Mouse (Mus musculus) forebrain, embryonic 10.5 days (tissue): ENCODE results near the gene Zfp217. TPM values are rescaled to one million over a fixed set of nuclear protein-coding genes. Genes with fewer than 3 reads are reported as not detected.
A peak's percentile ranks its signal among the peaks of the same experiment; 100 is the strongest.

Experiments
- DNase-seq: peaks from one replicate; pipeline ENCODE4 v3.0.0-alpha.2; 2017; ENCODE audit warnings: low spot score; ENCODE audit errors: extremely low spot score
- H3K27ac ChIP-seq: fragments of 300-500 bp; sonication (generic); 2 replicates; pipeline ENCODE4 v1.5.1; 2016; ENCODE audit warnings: mild to moderate bottlenecking
- H3K27me3 ChIP-seq: fragments of 300-500 bp; sonication (generic); 2 replicates; pipeline ENCODE4 v1.6.1; 2016; ENCODE audit warnings: mild to moderate bottlenecking; ENCODE audit not compliant: poor library complexity, severe bottlenecking
- H3K36me3 ChIP-seq: fragments of 300-500 bp; sonication (generic); replicated peaks from 2 replicates; pipeline ENCODE4 v1.6.1; 2016; ENCODE audit warnings: mild to moderate bottlenecking, moderate library complexity
- H3K4me1 ChIP-seq: fragments of 300-500 bp; sonication (generic); 2 replicates; pipeline ENCODE4 v1.6.1; 2016
- H3K4me3 ChIP-seq: fragments of 300-500 bp; sonication (generic); 2 replicates; pipeline ENCODE4 v1.5.1; 2016; ENCODE audit warnings: mild to moderate bottlenecking, moderate library complexity
- H3K9me3 ChIP-seq: fragments of 300-500 bp; sonication (generic); 2 replicates; pipeline ENCODE4 v1.6.1; 2016; ENCODE audit warnings: mild to moderate bottlenecking, moderate library complexity
- WGBS: fragments of 180-500 bp; shearing (Covaris S2); methylation state at CpG from one replicate; pipeline ENCODE4 v1.1.7; 2016; 5-methylcytosine and 5-hydroxymethylcytosine counted together
- polyA plus RNA-seq: library from polyadenylated mRNA; unstranded; fragments of >200 nt; fragmentation: Nextera tagmentation; extraction: Ambion mirVana; gene quantifications from 2 replicates; pipeline ENCODE4 v1.2.1, GENCODE M21; 2016

The Zfp217 gene
- polyA plus RNA-seq, 1 experiment from 2014 or later, result 4.1 TPM

GRCm38 (mm10) chr2:170179317-170179716, 31.4 kb upstream of the Zfp217 start:
- no peak overlapping the region for H3K27ac ChIP-seq
- H3K27me3 ChIP-seq, result peaks cover 7% of the 10 kb centered on the region; the same call in 1 of the 2 replicates
- no peak for DNase-seq
- no peak overlapping the region for H3K4me3 ChIP-seq
- peaks cover 41% of the 10 kb centered on the region for H3K4me1 ChIP-seq
- no peaks in the 10 kb centered on the region for H3K9me3 ChIP-seq
- H3K36me3 ChIP-seq, result no peaks in the 10 kb centered on the region
- 92% methylated on average over 5 of the region's 5 CpGs for WGBS

- no peak for DNase-seq
- no peak overlapping the region for H3K27ac ChIP-seq
- H3K27me3 ChIP-seq, result peaks cover 7% of the 10 kb centered on the region; the same call in 1 of the 2 replicates
- 46% methylated on average over 8 of the region's 8 CpGs for WGBS
- H3K36me3 ChIP-seq, result no peaks in the 10 kb centered on the region
- no peaks in the 10 kb centered on the region for H3K9me3 ChIP-seq
- no peak overlapping the region for H3K4me3 ChIP-seq
- H3K4me1 ChIP-seq, result peaks cover 39% of the 10 kb centered on the region
Observed at GRCm38 (mm10) chr2:170177323-170177722, 29.4 kb upstream of the Zfp217 start.

GRCm38 (mm10) chr2:170176284-170176926, 28.5 kb upstream of the Zfp217 start:
- Histone ChIP-seq H3K4me3 (no peak overlapping the region), H3K36me3 (no peaks in the 10 kb centered on the region), H3K27ac (peak overlapping the region; percentile 51), H3K4me1 (peaks cover 39% of the 10 kb centered on the region), H3K9me3 (no peaks in the 10 kb centered on the region), H3K27me3 (peaks cover 7% of the 10 kb centered on the region; the same call in 1 of the 2 replicates)
- WGBS, result 37% methylated on average over 8 of the region's 8 CpGs
- DNase-seq, result no peak

GRCm38 (mm10) chr2:170175661-170176150, 27.8 kb upstream of the Zfp217 start:
- WGBS, result 77% methylated on average over 7 of the region's 7 CpGs
- H3K36me3 ChIP-seq, result no peaks in the 10 kb centered on the region
- 0 out of 2 replicates have a peak overlapping the region, but pooled peaks have one; percentile 35 for H3K27ac ChIP-seq

GRCm38 (mm10) chr2:170175190-170175589, 27.3 kb upstream of the Zfp217 start:
- no peak overlapping the region for H3K4me3 ChIP-seq
- H3K27me3 ChIP-seq, result peaks cover 7% of the 10 kb centered on the region; the same call in 1 of the 2 replicates
- DNase-seq, result no peak
- H3K27ac ChIP-seq, result 0 out of 2 replicates have a peak overlapping the region, but pooled peaks have one; percentile 35
- no peaks in the 10 kb centered on the region for H3K9me3 ChIP-seq
- H3K36me3 ChIP-seq, result no peaks in the 10 kb centered on the region
- WGBS, result 84% methylated on average over 3 of the region's 3 CpGs
- H3K4me1 ChIP-seq, result peaks cover 39% of the 10 kb centered on the region

More at GRCm38 (mm10) chr2:170175661-170176150, 27.8 kb upstream of the Zfp217 start:
- Histone ChIP-seq H3K4me1 (peaks cover 39% of the 10 kb centered on the region), H3K4me3 (no peak overlapping the region), H3K9me3 (no peaks in the 10 kb centered on the region), H3K27me3 (peaks cover 7% of the 10 kb centered on the region; the same call in 1 of the 2 replicates)
- no peak for DNase-seq

- DNase-seq, result no peak
- no peaks in the 10 kb centered on the region for H3K9me3 ChIP-seq
- H3K36me3 ChIP-seq, result no peaks in the 10 kb centered on the region
- peaks cover 3% of the 10 kb centered on the region for H3K4me1 ChIP-seq
- no peaks in the 10 kb centered on the region for H3K27me3 ChIP-seq
- no peak overlapping the region for H3K4me3 ChIP-seq
- H3K27ac ChIP-seq, result no peak overlapping the region
Observed at GRCm38 (mm10) chr2:170169062-170169461, 21.2 kb upstream of the Zfp217 start.

GRCm38 (mm10) chr2:170165649-170166048, 17.7 kb upstream of the Zfp217 start:
- Histone ChIP-seq H3K4me3 (no peak overlapping the region), H3K27ac (no peak overlapping the region), H3K9me3 (no peaks in the 10 kb centered on the region), H3K36me3 (no peaks in the 10 kb centered on the region), H3K4me1 (peaks cover 1% of the 10 kb centered on the region), H3K27me3 (no peaks in the 10 kb centered on the region)
- WGBS, result 76% methylated on average over 10 of the region's 10 CpGs
- no peak for DNase-seq

- no peak overlapping the region for H3K4me3 ChIP-seq
- no peaks in the 10 kb centered on the region for H3K9me3 ChIP-seq
- DNase-seq, result no peak
- no peaks in the 10 kb centered on the region; the same call in 1 of the 2 replicates for H3K27me3 ChIP-seq
- H3K36me3 ChIP-seq, result no peaks in the 10 kb centered on the region
- peaks cover 11% of the 10 kb centered on the region for H3K4me1 ChIP-seq
- H3K27ac ChIP-seq, result no peak overlapping the region
- 92% methylated on average over 18 of the region's 18 CpGs for WGBS
Observed at GRCm38 (mm10) chr2:170163671-170164462, 16.0 kb upstream of the Zfp217 start.

- H3K4me3 ChIP-seq, result no peak overlapping the region
- no peak for DNase-seq
- no peaks in the 10 kb centered on the region for H3K36me3 ChIP-seq
- peaks cover 30% of the 10 kb centered on the region for H3K4me1 ChIP-seq
- peaks cover 7% of the 10 kb centered on the region for H3K27me3 ChIP-seq
- no peaks in the 10 kb centered on the region for H3K9me3 ChIP-seq
- peak overlapping the region; percentile 58; the same call in 1 of the 2 replicates for H3K27ac ChIP-seq
- WGBS, result 56% methylated on average over 15 of the region's 15 CpGs
Observed at GRCm38 (mm10) chr2:170159795-170160568, 12.1 kb upstream of the Zfp217 start.

- H3K27me3 ChIP-seq, result peaks cover 17% of the 10 kb centered on the region
- no peaks in the 10 kb centered on the region for H3K36me3 ChIP-seq
- no peak overlapping the region for H3K4me3 ChIP-seq
- 91% methylated on average over 4 of the region's 4 CpGs for WGBS
- peaks cover 40% of the 10 kb centered on the region for H3K4me1 ChIP-seq
- no peak for DNase-seq
- no peak overlapping the region for H3K27ac ChIP-seq
- no peaks in the 10 kb centered on the region for H3K9me3 ChIP-seq
Observed at GRCm38 (mm10) chr2:170158987-170159386, 11.1 kb upstream of the Zfp217 start.

- H3K36me3 ChIP-seq, result no peaks in the 10 kb centered on the region
- H3K27ac ChIP-seq, result no peak overlapping the region
- no peak overlapping the region for H3K4me3 ChIP-seq
- peaks cover 23% of the 10 kb centered on the region for H3K27me3 ChIP-seq
- no peak for DNase-seq
- WGBS, result 49% methylated on average over 5 of the region's 5 CpGs
- no peaks in the 10 kb centered on the region for H3K9me3 ChIP-seq
- H3K4me1 ChIP-seq, result peaks cover 48% of the 10 kb centered on the region
Observed at GRCm38 (mm10) chr2:170158251-170158650, 10.3 kb upstream of the Zfp217 start.
